Mouse (Mus musculus) 3T3-L1 (cell line): ENCODE results near the gene Fnbp1.

ENCODE experiments used
- DNase-seq: peaks from one replicate; pipeline ENCODE4 v3.0.0-alpha.2; 2015; ENCODE audit warnings: low read depth, low spot score

The Fnbp1 gene

DNA sequence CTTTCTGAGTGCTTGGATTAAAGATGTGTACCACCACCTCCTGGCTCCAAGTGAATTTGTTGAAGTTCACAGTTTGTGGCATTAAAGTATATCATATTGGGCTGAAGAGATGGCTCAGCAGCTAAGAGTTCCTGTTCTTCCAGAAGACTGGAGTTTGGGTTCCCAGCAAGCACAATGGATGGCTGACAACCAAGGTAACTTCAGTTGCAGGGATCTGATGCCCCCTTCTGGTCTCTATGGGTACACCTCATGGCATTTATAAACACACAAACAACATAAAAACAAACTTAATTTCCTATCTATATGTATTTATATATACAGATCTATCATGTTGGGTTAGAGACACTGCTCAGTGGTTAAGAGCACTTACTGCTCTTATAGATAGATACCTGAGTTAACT, 9.0 kb upstream of the Fnbp1 start:
- peak; percentile 74 for DNase-seq

DNA sequence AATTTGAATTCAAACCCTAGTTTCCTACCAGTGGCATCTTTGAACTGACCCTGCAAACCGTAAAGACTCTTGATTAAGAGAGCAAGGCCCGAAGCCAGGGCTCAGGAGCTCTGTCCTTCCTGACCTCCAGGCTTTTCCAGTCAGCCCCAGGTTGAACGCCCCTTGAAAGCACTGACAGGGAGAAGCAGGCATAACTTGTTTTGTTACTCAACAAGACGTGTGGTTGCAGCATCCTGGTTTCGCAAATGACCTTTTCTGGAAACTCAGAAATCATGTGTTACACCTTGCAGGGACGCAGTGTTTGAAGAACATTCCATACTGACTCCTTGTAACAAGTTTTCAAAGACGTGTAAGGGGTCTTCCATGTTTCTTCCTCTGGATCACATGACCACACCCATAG, 5.2 kb upstream of the Fnbp1 start:
- no peak for DNase-seq

GRCm38 (mm10) chr2:31144901-31145300, 3.1 kb upstream of the Fnbp1 start:
- DNase-seq, result no peak

- no peak for DNase-seq
Measured at GRCm38 (mm10) chr2:31143768-31144695, 2.2 kb upstream of the Fnbp1 start.

DNA sequence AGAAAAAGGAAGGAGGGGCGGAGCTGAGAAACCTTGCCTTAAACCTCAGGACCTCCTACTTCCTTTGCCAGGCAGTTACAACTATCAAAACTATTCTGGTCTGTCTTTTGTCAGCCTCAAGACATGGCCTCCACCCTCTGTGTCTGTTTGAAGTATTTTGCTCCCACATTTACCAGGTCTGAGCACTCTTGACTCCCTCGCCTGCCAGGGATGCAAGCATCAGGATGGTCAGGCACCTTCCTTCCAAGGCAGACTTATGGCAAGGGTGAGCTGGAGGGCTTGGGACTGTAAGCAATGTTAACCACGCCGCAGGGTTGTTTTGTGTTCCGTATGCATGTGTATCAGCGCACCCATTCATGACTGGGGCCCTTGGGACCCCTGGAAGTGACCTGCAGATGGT, 1.5 kb upstream of the Fnbp1 start:
- peak; percentile 51 for DNase-seq

GRCm38 (mm10) chr2:31142505-31142904, 697 bp upstream of the Fnbp1 start:
- DNase-seq, result no peak

- DNase-seq, result peak; percentile 63
Measured at GRCm38 (mm10) chr2:31141074-31141866, 538 bp downstream of the Fnbp1 start.

GRCm38 (mm10) chr2:31140772-31141073, 1.1 kb downstream of the Fnbp1 start:
- no peak for DNase-seq

- DNase-seq, result no peak
Measured at GRCm38 (mm10) chr2:31139991-31140771, 1.6 kb downstream of the Fnbp1 start.

- DNase-seq, result no peak
Measured at GRCm38 (mm10) chr2:31139174-31139632, 2.6 kb downstream of the Fnbp1 start.

GRCm38 (mm10) chr2:31137018-31137590, 4.7 kb downstream of the Fnbp1 start:
- no peak for DNase-seq

DNA sequence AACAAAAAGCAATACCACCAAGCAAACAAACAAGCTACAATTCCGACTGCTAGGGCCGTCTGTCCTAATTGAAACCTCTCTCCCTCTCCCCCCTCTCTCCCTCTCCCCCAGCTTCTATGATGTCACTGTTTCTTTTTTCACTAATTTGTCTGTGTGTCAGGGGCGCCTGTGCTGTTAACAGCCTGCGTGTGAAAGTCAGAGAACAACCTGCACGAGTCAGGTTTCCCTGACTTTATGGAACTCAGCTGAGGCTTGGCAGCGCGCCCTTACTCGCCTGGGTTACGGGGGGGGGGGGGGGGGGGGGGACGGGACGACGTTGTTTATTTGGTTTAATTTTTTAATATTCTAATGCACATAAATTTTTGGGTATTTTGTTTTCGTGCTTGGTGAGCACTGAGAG, 5.5 kb downstream of the Fnbp1 start:
- no peak for DNase-seq

DNA sequence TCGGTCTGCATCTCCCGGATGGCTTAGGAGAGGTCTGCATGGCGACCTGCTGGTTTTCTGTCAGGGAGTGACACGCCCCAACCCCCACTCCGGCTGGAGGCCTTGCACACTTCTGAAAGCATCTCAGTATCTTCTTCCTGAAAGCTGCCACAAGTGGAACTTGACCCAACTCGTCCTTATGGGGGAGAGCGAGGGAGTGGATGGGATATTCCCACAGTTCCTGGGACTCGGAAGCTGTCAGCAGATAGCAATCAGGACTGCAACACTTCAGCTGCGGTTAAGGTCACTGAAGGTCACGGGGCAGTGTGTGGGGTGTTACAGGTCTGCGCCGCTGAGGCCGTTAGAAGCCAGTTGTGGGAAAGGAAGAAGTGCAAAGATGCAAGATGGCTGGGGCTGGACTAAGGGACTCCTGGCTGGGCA, 6.3 kb downstream of the Fnbp1 start:
- DNase-seq, result no peak

- DNase-seq, result no peak
Measured at GRCm38 (mm10) chr2:31133981-31134380, 7.8 kb downstream of the Fnbp1 start.

GRCm38 (mm10) chr2:31132682-31133081, 9.1 kb downstream of the Fnbp1 start:
- DNase-seq, result no peak

GRCm38 (mm10) chr2:31130815-31131299, 11.0 kb downstream of the Fnbp1 start:
- DNase-seq, result no peak

- DNase-seq, result no peak
Measured at GRCm38 (mm10) chr2:31129742-31130518, 11.9 kb downstream of the Fnbp1 start.

GRCm38 (mm10) chr2:31127899-31128298, 13.9 kb downstream of the Fnbp1 start:
- DNase-seq, result peak; percentile 80

- DNase-seq, result no peak
Measured at GRCm38 (mm10) chr2:31127219-31127618, 14.6 kb downstream of the Fnbp1 start.

DNA sequence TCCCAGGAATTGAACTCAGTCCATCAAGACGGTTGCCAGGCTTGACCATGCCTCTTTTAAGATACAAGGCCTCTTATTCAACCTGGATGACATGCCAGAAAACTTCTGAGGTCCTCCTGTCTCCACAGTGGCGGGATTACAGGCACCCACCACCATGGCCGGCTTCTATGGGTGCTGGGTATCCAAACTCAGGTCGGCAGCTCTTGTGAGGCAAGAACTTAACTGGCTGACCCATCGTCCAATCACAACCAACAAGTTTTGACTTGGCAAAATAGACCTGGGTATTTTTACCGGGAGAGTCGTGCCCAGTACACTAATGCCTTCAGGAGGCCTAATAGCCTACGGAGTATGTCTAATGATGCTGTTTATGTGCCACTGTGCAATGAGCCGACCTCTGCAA, 15.8 kb downstream of the Fnbp1 start:
- DNase-seq, result no peak

- DNase-seq, result no peak
Measured at GRCm38 (mm10) chr2:31125156-31125555, 16.7 kb downstream of the Fnbp1 start.
